Mouse (Mus musculus): ENCODE data around the gene Lgals1. TPM values are rescaled to one million over a fixed set of nuclear protein-coding genes. Genes with fewer than 3 reads are reported as not detected.

Lgals1 gene
- total and polyA plus RNA-seq, 3 experiments: 646 to 1,010 (median 974) TPM

GRCm38 (mm10) chr15:78901422-78901789 lies 25.1 kb upstream of the Lgals1 start:
- TF ChIP-seq GABPA (IDR thresholded peaks at IDR 0.05; ENCODE audit: low read depth, low read length) (no peak), HCFC1 (IDR thresholded peaks at IDR 0.05; ENCODE audit: low read depth, low read length) (no peak), CHD2 (IDR thresholded peaks at IDR 0.05; ENCODE audit: low read length) (no peak), KAT2A (conservative IDR thresholded peaks at IDR 0.05; ENCODE audit: low read depth, low read length) (no peak), JUND (IDR thresholded peaks at IDR 0.05; ENCODE audit: low read depth, low read length) (no peak), POLR2AphosphoS2 (IDR thresholded peaks at IDR 0.05; ENCODE audit: low read length) (no peak)
- H3K27me3 ChIP-seq (ENCODE audit: control insufficient read depth in 1 of 2, insufficient read depth in 2 of 2, low read length in 2 of 2): no peaks in the 10 kb centered on the region
- no peak overlapping the region for H3K9ac ChIP-seq (ENCODE audit: control insufficient read depth, low read depth, low read length, poor library complexity, severe bottlenecking)
- no peak overlapping the region for H3K27ac ChIP-seq (ENCODE audit: control insufficient read depth, low read depth, low read length)
- H3K36me3 ChIP-seq (ENCODE audit: control insufficient read depth in 1 of 2, insufficient read depth in 2 of 2, low read length in 2 of 2): peaks cover 0 to 15% of the 10 kb centered on the region in 2 experiments; a peak in 2 of 4 replicates
- H3K4me3 ChIP-seq (ENCODE audit: control insufficient read depth in 1 of 2, insufficient read depth in 1 of 2, low read depth in 2 of 2, low read length in 2 of 2): no peak overlapping the region
- peaks cover 11 to 22% of the 10 kb centered on the region in 2 experiments for H3K4me1 ChIP-seq (ENCODE audit: control insufficient read depth in 1 of 2, insufficient read depth in 2 of 2, low read length in 2 of 2)
- H3K9me3 ChIP-seq (replicated peaks; ENCODE audit: insufficient read depth, low read length): no peaks in the 10 kb centered on the region
- no peak for DNase-seq (ENCODE audit: low read depth, low spot score)
- H3K79me2 ChIP-seq (ENCODE audit: control insufficient read depth, insufficient read depth, low read length, poor library complexity): peaks cover 12% of the 10 kb centered on the region

- peaks cover 12% of the 10 kb centered on the region for H3K79me2 ChIP-seq (ENCODE audit: control insufficient read depth, insufficient read depth, low read length, poor library complexity)
- TF ChIP-seq SIN3A (IDR thresholded peaks at IDR 0.05; ENCODE audit: low read length): 0 out of 2 replicates have a peak, but pooled peaks have one; percentile 30
- peak; percentile 45 for TF ChIP-seq RAD21 (IDR thresholded peaks at IDR 0.05; ENCODE audit: low read depth, low read length)
- no peak for TF ChIP-seq TBP (IDR thresholded peaks at IDR 0.05; ENCODE audit: low read depth, low read length)
- TF ChIP-seq USF2 (IDR thresholded peaks at IDR 0.05; ENCODE audit: borderline replicate concordance in 1 of 2, insufficient read depth in 1 of 2, low read depth in 1 of 2, low read length in 2 of 2): no peak
- no peak for TF ChIP-seq NRF1 (IDR thresholded peaks at IDR 0.05; ENCODE audit: insufficient read depth, low read depth, low read length, poor library complexity, severe bottlenecking)
- peak; percentile 45; the same call in 1 of the 2 replicates for TF ChIP-seq HCFC1 (IDR thresholded peaks at IDR 0.05; ENCODE audit: low read depth, low read length)
- TF ChIP-seq ZC3H11A (IDR thresholded peaks at IDR 0.05; ENCODE audit: low read depth, low read length): peak; percentile 21; the same call in 1 of the 2 replicates
- TF ChIP-seq SMC3 (IDR thresholded peaks at IDR 0.05; ENCODE audit: low read depth, low read length): peak; percentile 78
- TF ChIP-seq CTCF (IDR thresholded peaks at IDR 0.05 in 2 of 3, conservative IDR thresholded peaks at IDR 0.05 in 1 of 3; ENCODE audit: control insufficient read depth in 1 of 3, insufficient read depth in 1 of 3, low read depth in 2 of 3, low read length in 3 of 3, poor library complexity in 1 of 3, severe bottlenecking in 1 of 3): peak; percentile 72 to 98 (median 86)
- no peak overlapping the region for H3K27ac ChIP-seq (ENCODE audit: control insufficient read depth, low read depth, low read length)
- peaks cover 4 to 12% of the 10 kb centered on the region in 2 experiments for H3K4me1 ChIP-seq (ENCODE audit: control insufficient read depth in 1 of 2, insufficient read depth in 2 of 2, low read length in 2 of 2)
- no peaks in the 10 kb centered on the region for H3K27me3 ChIP-seq (ENCODE audit: control insufficient read depth in 1 of 2, insufficient read depth in 2 of 2, low read length in 2 of 2)
- H3K36me3 ChIP-seq (ENCODE audit: control insufficient read depth in 1 of 2, insufficient read depth in 2 of 2, low read length in 2 of 2): peaks cover 0 to 7% of the 10 kb centered on the region in 2 experiments; a peak in 3 of 4 replicates
- DNase-seq (ENCODE audit: low read depth, low spot score): peak; percentile 87
- peak overlapping the region; percentile 59 for H3K9ac ChIP-seq (ENCODE audit: control insufficient read depth, low read depth, low read length, poor library complexity, severe bottlenecking)
- no peak overlapping the region for H3K4me3 ChIP-seq (ENCODE audit: control insufficient read depth in 1 of 2, insufficient read depth in 1 of 2, low read depth in 2 of 2, low read length in 2 of 2)
- H3K9me3 ChIP-seq (replicated peaks; ENCODE audit: insufficient read depth, low read length): no peaks in the 10 kb centered on the region
Measured at GRCm38 (mm10) chr15:78903243-78903642, 23.3 kb upstream of the Lgals1 start.

- Histone ChIP-seq H3K27me3 (ENCODE audit: control insufficient read depth in 1 of 2, insufficient read depth in 2 of 2, low read length in 2 of 2) (no peaks in the 10 kb centered on the region), H3K27ac (ENCODE audit: control insufficient read depth, low read depth, low read length) (peak overlapping the region; percentile 91), H3K9me3 (replicated peaks; ENCODE audit: insufficient read depth, low read length) (no peaks in the 10 kb centered on the region), H3K36me3 (ENCODE audit: control insufficient read depth in 1 of 2, insufficient read depth in 2 of 2, low read length in 2 of 2) (peaks cover 4 to 17% of the 10 kb centered on the region in 2 experiments; a peak in 3 of 4 replicates), H3K4me3 (ENCODE audit: control insufficient read depth in 1 of 2, insufficient read depth in 1 of 2, low read depth in 2 of 2, low read length in 2 of 2) (no peak overlapping the region), H3K9ac (ENCODE audit: control insufficient read depth, low read depth, low read length, poor library complexity, severe bottlenecking) (peak overlapping the region; percentile 50), H3K4me1 (ENCODE audit: control insufficient read depth in 1 of 2, insufficient read depth in 2 of 2, low read length in 2 of 2) (peaks cover 7 to 26% of the 10 kb centered on the region in 2 experiments), H3K79me2 (ENCODE audit: control insufficient read depth, insufficient read depth, low read length, poor library complexity) (no peaks in the 10 kb centered on the region)
- TF ChIP-seq ZKSCAN1 (IDR thresholded peaks at IDR 0.05; ENCODE audit: low read depth, low read length) (peak; percentile 56; the same call in 1 of the 2 replicates), MXI1 (IDR thresholded peaks at IDR 0.05; ENCODE audit: low read depth, low read length) (no peak)
- DNase-seq (ENCODE audit: low read depth, low spot score): no peak
Measured at GRCm38 (mm10) chr15:78908399-78908798, 18.1 kb upstream of the Lgals1 start.

All from MEL (cell line).